Mouse (Mus musculus): ENCODE measurements around the gene Tnfrsf1b.
"Not testable (repeated sequence)": the region's sequence is repeated elsewhere in the genome, so short reads cannot be mapped to it uniquely, and the experiment has no call there.

Tnfrsf1b gene

GRCm38 (mm10) chr4:145193406-145193805 is 53.3 kb downstream of the Tnfrsf1b start:
- no peak for DNase-seq (ENCODE audit: low spot score in 2 of 2)

- no peak for DNase-seq (ENCODE audit: low spot score in 2 of 2)
Observed at GRCm38 (mm10) chr4:145192686-145193085, 54.0 kb downstream of the Tnfrsf1b start.

GRCm38 (mm10) chr4:145188561-145188960 is 58.1 kb downstream of the Tnfrsf1b start:
- no peak for DNase-seq (ENCODE audit: low spot score in 2 of 2)

GRCm38 (mm10) chr4:145187619-145188018 is 59.1 kb downstream of the Tnfrsf1b start:
- DNase-seq (ENCODE audit: low spot score in 2 of 2): no peak

- no peak for DNase-seq (ENCODE audit: low spot score in 2 of 2)
Observed at GRCm38 (mm10) chr4:145178918-145179549, 67.6 kb downstream of the Tnfrsf1b start.

GRCm38 (mm10) chr4:145165542-145165941 is 81.1 kb downstream of the Tnfrsf1b start:
- not testable (repeated sequence) for DNase-seq (ENCODE audit: low spot score in 2 of 2)

GRCm38 (mm10) chr4:145164111-145164510 is 82.6 kb downstream of the Tnfrsf1b start:
- DNase-seq (ENCODE audit: low spot score in 2 of 2): no peak
